Mouse (Mus musculus): Measurements from ENCODE around the gene Rae1. TPM values are rescaled to one million over a fixed set of nuclear protein-coding genes. Genes with fewer than 3 reads are reported as not detected.

The Rae1 gene
- total RNA-seq, 2 experiments from 2014 or later = 55.8 to 61.1 TPM

- intact Hi-C loops (cut with DNase I) = no loop called here
- TF ChIP-seq CTCF (IDR thresholded peaks at IDR 0.05) = no peak
- no peak overlapping the region for H3K27ac ChIP-seq
- no peak overlapping the region for H3K4me3 ChIP-seq
- DNase-seq (ENCODE audit: extremely low spot score in 1 of 2, low spot score in 2 of 2) = no peak
Measured at GRCm38 (mm10) chr2:173041893-173042292, 42.0 kb downstream of the Rae1 start.

- no peak overlapping the region for H3K4me3 ChIP-seq
- no peak for DNase-seq (ENCODE audit: extremely low spot score in 1 of 2, low spot score in 2 of 2)
- no peak overlapping the region for H3K27ac ChIP-seq
- intact Hi-C loops (cut with DNase I) = no loop called here
- no peak for TF ChIP-seq CTCF (IDR thresholded peaks at IDR 0.05)
Measured at GRCm38 (mm10) chr2:173042504-173043162, 42.7 kb downstream of the Rae1 start.

DNA sequence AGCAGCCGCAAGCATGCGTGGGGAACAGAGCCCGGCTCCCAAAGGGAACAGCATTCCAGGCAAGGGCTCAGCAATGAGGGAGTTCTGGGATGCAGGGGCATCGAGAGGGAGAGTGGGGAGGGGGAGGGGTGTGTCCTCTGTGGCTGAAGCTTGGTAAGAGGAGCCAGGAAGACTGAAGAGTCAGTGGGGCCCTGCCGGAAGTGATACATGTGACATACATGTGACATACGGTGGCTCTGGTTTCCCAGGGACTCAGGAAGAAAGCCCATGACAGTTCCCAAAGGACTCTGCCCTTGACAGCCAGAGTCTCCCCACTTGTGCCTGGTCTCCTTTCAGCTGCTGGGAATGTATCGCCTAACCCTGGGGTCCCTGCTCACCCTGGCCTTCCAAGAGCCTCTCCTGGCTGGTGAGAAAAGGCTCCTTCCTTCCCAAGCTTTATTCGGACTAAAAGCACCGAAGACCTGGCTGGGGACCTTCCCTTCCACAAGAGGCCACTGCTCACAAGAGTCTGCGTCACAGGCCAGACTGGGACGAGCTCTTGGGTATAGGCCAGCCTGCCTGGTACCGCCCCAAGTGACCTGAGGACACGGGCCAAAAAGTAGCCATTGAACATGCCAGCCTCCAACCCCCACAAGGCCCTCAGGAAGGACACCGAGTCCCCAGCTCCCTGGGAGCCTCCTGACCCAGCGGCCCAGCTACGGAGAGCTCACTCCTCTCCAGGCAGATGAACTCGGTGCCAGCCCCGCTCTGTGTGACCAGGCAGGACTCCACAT lies 44.5 kb downstream of the Rae1 start:
- Histone ChIP-seq H3K27ac (no peak overlapping the region), H3K4me3 (no peak overlapping the region)
- no peak for DNase-seq (ENCODE audit: extremely low spot score in 1 of 2, low spot score in 2 of 2)
- intact Hi-C loops (cut with DNase I) = no loop called here
- TF ChIP-seq CTCF (IDR thresholded peaks at IDR 0.05) = no peak

- no peak for TF ChIP-seq CTCF (IDR thresholded peaks at IDR 0.05)
- Histone ChIP-seq H3K27ac (no peak overlapping the region), H3K4me3 (no peak overlapping the region)
- DNase-seq (ENCODE audit: extremely low spot score in 1 of 2, low spot score in 2 of 2) = no peak
- intact Hi-C loops (cut with DNase I) = no loop called here
Measured at GRCm38 (mm10) chr2:173046582-173047297, 46.8 kb downstream of the Rae1 start.

DNA sequence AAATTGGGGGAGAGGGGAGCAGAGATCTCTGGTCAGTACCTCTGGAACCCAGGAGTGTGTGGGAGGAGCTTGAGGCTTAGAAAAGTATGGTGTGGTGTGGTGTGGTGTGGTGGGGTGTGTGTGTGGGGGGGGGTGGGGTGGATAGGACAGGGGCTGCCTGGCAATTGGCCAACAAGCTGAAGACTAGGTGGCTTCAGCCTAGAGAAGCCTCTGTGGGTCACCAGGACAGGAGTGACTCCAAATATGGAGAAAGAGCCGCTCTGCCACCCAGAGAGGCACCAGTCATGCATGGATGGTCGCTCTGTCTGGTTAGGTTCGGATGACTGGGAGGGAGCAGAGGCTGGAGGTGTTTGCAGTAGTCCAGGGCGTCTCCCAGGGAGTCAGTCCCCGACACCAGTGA lies 47.6 kb downstream of the Rae1 start:
- no peak for TF ChIP-seq CTCF (IDR thresholded peaks at IDR 0.05)
- H3K27ac ChIP-seq = no peak overlapping the region
- H3K4me3 ChIP-seq = no peak overlapping the region
- no peak for DNase-seq (ENCODE audit: extremely low spot score in 1 of 2, low spot score in 2 of 2)
- intact Hi-C loops (cut with DNase I) = no loop called here

DNA sequence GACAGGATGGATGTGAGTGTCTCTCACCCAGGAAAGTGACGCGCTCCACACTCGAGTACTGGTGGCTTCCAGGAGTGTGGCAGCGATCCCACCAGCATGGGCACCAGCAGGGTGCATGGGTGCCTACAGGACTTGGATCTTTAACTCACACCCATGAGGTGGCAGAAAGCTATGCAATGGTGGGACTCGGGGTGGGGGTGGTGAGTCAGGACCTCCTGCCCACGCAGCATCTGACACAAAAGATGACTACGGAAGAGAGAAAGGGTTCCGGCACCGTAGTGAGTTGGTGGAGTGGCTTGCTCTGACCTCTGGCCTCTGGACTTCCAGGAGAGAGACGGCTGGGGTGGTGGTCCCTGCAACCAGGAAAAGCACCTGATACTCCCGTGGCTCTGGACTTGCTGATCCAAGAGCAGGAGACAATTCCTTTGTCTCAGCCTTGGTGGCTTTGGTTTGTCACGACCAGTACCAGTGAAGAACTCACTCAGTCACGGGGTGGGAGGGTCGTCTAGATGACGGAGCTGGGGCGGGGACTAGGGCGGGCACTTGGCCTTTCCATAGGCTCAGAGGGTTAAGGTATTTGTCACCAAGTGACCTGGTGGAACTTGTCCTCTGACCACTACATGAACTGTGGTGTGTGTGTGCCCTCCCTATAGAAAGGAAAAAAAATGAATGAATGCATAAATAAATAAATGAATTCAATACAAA lies 48.3 kb downstream of the Rae1 start:
- no peak overlapping the region for H3K4me3 ChIP-seq
- TF ChIP-seq CTCF (IDR thresholded peaks at IDR 0.05) = no peak
- intact Hi-C loops (cut with DNase I) = no loop called here
- DNase-seq (ENCODE audit: extremely low spot score in 1 of 2, low spot score in 2 of 2) = no peak
- no peak overlapping the region for H3K27ac ChIP-seq

DNA sequence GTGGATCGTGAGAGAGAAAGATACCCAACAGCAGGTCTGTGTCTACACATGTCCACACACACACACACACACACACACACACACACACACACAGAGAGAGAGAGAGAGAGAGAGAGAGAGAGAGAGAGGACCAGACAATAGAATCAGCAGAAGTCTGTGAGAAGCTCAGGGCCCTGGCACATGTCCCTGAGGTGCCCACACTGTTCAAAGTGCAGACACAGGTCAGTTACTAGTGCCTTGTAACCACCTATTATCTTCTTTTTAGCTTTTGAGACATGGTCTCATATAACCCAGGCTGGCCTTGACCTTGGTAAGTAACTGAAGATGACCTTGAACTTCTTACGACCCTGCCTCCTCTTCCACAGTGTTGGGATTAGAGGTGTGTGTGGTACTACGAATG lies 49.3 kb downstream of the Rae1 start:
- no peak for TF ChIP-seq CTCF (IDR thresholded peaks at IDR 0.05)

GRCm38 (mm10) chr2:173049817-173050216 lies 49.9 kb downstream of the Rae1 start:
- intact Hi-C loops (cut with DNase I) = no loop called here
- DNase-seq (ENCODE audit: extremely low spot score in 1 of 2, low spot score in 2 of 2) = no peak
- Histone ChIP-seq H3K4me3 (no peak overlapping the region), H3K27ac (no peak overlapping the region)
- no peak for TF ChIP-seq CTCF (IDR thresholded peaks at IDR 0.05)

More for the DNA sequence above, 49.3 kb downstream of the Rae1 start:
- no peak overlapping the region for H3K27ac ChIP-seq
- no peak for DNase-seq (ENCODE audit: extremely low spot score in 1 of 2, low spot score in 2 of 2)
- intact Hi-C loops (cut with DNase I) = no loop called here
- H3K4me3 ChIP-seq = no peak overlapping the region

- no peak overlapping the region for H3K4me3 ChIP-seq
- no peak for TF ChIP-seq CTCF (IDR thresholded peaks at IDR 0.05)
- intact Hi-C loops (cut with DNase I) = no loop called here
- DNase-seq (ENCODE audit: extremely low spot score in 1 of 2, low spot score in 2 of 2) = no peak
- no peak overlapping the region for H3K27ac ChIP-seq
Measured at GRCm38 (mm10) chr2:173050604-173051382, 50.9 kb downstream of the Rae1 start.

DNA sequence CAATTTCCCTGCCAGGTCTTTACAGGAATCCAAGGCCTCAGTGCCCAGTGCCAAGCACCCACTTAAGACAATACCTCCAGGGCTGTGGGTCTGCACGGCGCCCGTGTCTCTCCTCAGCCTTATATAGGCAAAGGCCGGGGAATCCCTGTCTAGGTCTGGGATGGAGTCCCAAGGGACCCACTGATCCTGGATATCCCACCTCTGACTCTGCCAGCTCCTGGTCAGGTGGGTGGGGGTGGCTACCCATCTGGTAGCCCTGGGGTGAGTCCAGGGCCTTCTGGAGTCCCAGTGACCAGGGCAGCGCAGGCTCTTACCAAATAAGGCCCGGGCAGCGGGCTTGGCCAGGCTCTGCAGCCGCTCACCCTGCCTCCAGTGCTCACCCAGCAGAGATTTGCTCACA lies 53.0 kb downstream of the Rae1 start:
- no peak for TF ChIP-seq CTCF (IDR thresholded peaks at IDR 0.05)
- DNase-seq (ENCODE audit: extremely low spot score in 1 of 2, low spot score in 2 of 2) = no peak
- intact Hi-C loops (cut with DNase I) = no loop called here
- Histone ChIP-seq H3K27ac (no peak overlapping the region), H3K4me3 (no peak overlapping the region)

GRCm38 (mm10) chr2:173053846-173054245 lies 53.9 kb downstream of the Rae1 start:
- intact Hi-C loops (cut with DNase I) = no loop called here
- Histone ChIP-seq H3K27ac (no peak overlapping the region), H3K4me3 (no peak overlapping the region)
- no peak for DNase-seq (ENCODE audit: extremely low spot score in 1 of 2, low spot score in 2 of 2)
- no peak for TF ChIP-seq CTCF (IDR thresholded peaks at IDR 0.05)
